Mouse (Mus musculus) myocyte (in vitro differentiated cells): ENCODE results near the gene Ttll11. TPM values are rescaled to one million over a fixed set of nuclear protein-coding genes. Genes with fewer than 3 reads are reported as not detected.

Experiments used
- H3K27me3 ChIP-seq: one replicate; pipeline ENCODE4 v1.6.1; 2011; ENCODE audit not compliant: control insufficient read depth, insufficient read depth, insufficient read length
- H3K36me3 ChIP-seq: one replicate; pipeline ENCODE4 v1.6.1; 2011; ENCODE audit not compliant: control insufficient read depth, insufficient read depth
- H3K4me2 ChIP-seq: one replicate; pipeline ENCODE4 v1.6.1; 2011; ENCODE audit warnings: low read depth, control low read depth
- H3K4me3 ChIP-seq: one replicate; pipeline ENCODE4 v1.5.1; 2011; ENCODE audit warnings: mild to moderate bottlenecking, control low read depth, moderate library complexity
- H3K79me2 ChIP-seq: one replicate; pipeline ENCODE4 v1.6.1; 2011; ENCODE audit not compliant: control insufficient read depth, insufficient read depth
- H3ac ChIP-seq: one replicate; pipeline ENCODE4 v1.6.1; 2011; ENCODE audit not compliant: control insufficient read depth, insufficient read length
- CEBPB ChIP-seq: IDR thresholded peaks from 2 replicates; pipeline ENCODE4 v1.6.1; 2011; ENCODE audit warnings: mild to moderate bottlenecking, moderate library complexity; ENCODE audit not compliant: poor library complexity, insufficient read depth, severe bottlenecking
- E2F4 ChIP-seq: IDR thresholded peaks from one replicate; pipeline ENCODE4 v1.6.1; 2011; ENCODE audit warnings: mild to moderate bottlenecking, control low read depth, moderate library complexity; ENCODE audit not compliant: insufficient read depth
- MAX ChIP-seq: IDR thresholded peaks from one replicate; pipeline ENCODE4 v1.6.1; 2011; ENCODE audit warnings: low read depth, mild to moderate bottlenecking, control low read depth
- MYOD1 ChIP-seq, 3 experiments: IDR thresholded peaks; one replicate each; pipeline ENCODE4 v1.6.1; 2011; ENCODE audit warnings: control low read depth in 2 of 3, low read depth in 2 of 3, mild to moderate bottlenecking in 2 of 3, moderate library complexity in 1 of 3; ENCODE audit not compliant: insufficient read length in 2 of 3, control insufficient read depth in 1 of 3
- MYOG ChIP-seq, 3 experiments: IDR thresholded peaks; one replicate each; pipeline ENCODE4 v1.6.1; 2011; ENCODE audit warnings: control low read depth in 2 of 3, low read depth in 2 of 3, mild to moderate bottlenecking in 2 of 3; ENCODE audit not compliant: insufficient read length in 2 of 3, control insufficient read depth in 1 of 3, insufficient read depth in 1 of 3
- POLR2A ChIP-seq: IDR thresholded peaks from one replicate; pipeline ENCODE4 v1.6.1; 2011; ENCODE audit warnings: low read depth, mild to moderate bottlenecking, control low read depth, moderate library complexity; ENCODE audit not compliant: insufficient read length
- POLR2AphosphoS2 ChIP-seq: IDR thresholded peaks from one replicate; pipeline ENCODE4 v1.6.1; 2011; ENCODE audit warnings: low read depth, control low read depth; ENCODE audit not compliant: insufficient read length
- REST ChIP-seq: IDR thresholded peaks from one replicate; pipeline ENCODE4 v1.6.1; 2011; ENCODE audit warnings: mild to moderate bottlenecking, control low read depth, moderate library complexity; ENCODE audit not compliant: insufficient read depth, insufficient read length
- SRF ChIP-seq: IDR thresholded peaks from one replicate; pipeline ENCODE4 v1.6.1; 2011; ENCODE audit warnings: low read depth; ENCODE audit not compliant: control insufficient read depth, insufficient read length
- TCF12 ChIP-seq: IDR thresholded peaks from one replicate; pipeline ENCODE4 v1.6.1; 2011; ENCODE audit warnings: mild to moderate bottlenecking, control low read depth; ENCODE audit not compliant: poor library complexity, insufficient read depth, severe bottlenecking
- TCF3 ChIP-seq: IDR thresholded peaks from one replicate; pipeline ENCODE4 v1.6.1; 2011; ENCODE audit warnings: low read depth, control low read depth; ENCODE audit not compliant: insufficient read length
- USF1 ChIP-seq: IDR thresholded peaks from one replicate; pipeline ENCODE4 v1.6.1; 2011; ENCODE audit warnings: low read depth, mild to moderate bottlenecking, control low read depth, moderate library complexity
- polyA plus RNA-seq: library from polyadenylated mRNA; unstranded; fragments of >200 nt; fragmentation: generic; extraction: Trizol; gene quantifications from one replicate; pipeline ENCODE4 v1.2.1, GENCODE M21; 2012; ENCODE audit warnings: missing spikeins

Gene Ttll11
- polyA plus RNA-seq, 1 experiment: 9.8 TPM

GRCm38 (mm10) chr2:35747371-35748035 lies 232.2 kb downstream of the Ttll11 start:
- H3K4me2 ChIP-seq: no peak overlapping the region
- no peaks in the 10 kb centered on the region for H3K79me2 ChIP-seq
- H3K27me3 ChIP-seq: no peaks in the 10 kb centered on the region

DNA sequence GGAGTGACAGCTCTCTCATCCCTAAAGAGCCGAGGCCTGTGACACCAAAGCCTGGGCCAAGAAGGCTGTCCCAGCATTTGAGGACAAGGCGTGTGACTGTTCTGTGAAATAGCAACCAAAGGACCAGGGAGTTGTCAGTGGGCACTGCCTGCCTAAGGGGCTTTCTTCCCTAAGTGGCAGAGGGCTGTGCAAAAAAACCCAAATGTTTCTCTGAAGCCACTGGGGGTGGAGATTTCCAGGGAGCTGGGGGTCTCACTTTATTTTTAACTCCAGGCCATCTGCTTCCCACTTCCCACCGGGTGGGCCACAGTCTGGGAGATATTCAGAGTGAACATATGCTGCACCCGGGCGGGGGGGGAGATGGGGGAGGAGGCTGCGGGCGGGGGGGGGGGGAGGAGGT lies 233.1 kb downstream of the Ttll11 start:
- no peaks in the 10 kb centered on the region for H3K36me3 ChIP-seq
- no peak for TF ChIP-seq TCF12
- TF ChIP-seq REST: no peak
- no peaks in the 10 kb centered on the region for H3K27me3 ChIP-seq
- no peak overlapping the region for H3K4me2 ChIP-seq
- H3ac ChIP-seq: no peak overlapping the region
- no peaks in the 10 kb centered on the region for H3K79me2 ChIP-seq
- H3K4me3 ChIP-seq: no peak overlapping the region

More at GRCm38 (mm10) chr2:35747371-35748035, 232.2 kb downstream of the Ttll11 start:
- H3K4me3 ChIP-seq: no peak overlapping the region
- no peak overlapping the region for H3ac ChIP-seq
- no peaks in the 10 kb centered on the region for H3K36me3 ChIP-seq
- TF ChIP-seq MAX (no peak), POLR2A (no peak), TCF12 (no peak), MYOG (IDR thresholded peaks at IDR 0.05; ENCODE audit: control insufficient read depth in 1 of 3, insufficient read depth in 1 of 3, insufficient read length in 2 of 3, low read depth in 2 of 3) (no peak), SRF (no peak), MYOD1 (IDR thresholded peaks at IDR 0.05; ENCODE audit: control insufficient read depth in 1 of 3, insufficient read length in 2 of 3, low read depth in 2 of 3) (no peak), E2F4 (no peak), TCF3 (no peak), CEBPB (no peak), REST (no peak), USF1 (no peak), POLR2AphosphoS2 (no peak)

GRCm38 (mm10) chr2:35745876-35746275 lies 233.8 kb downstream of the Ttll11 start:
- no peaks in the 10 kb centered on the region for H3K79me2 ChIP-seq
- no peak overlapping the region for H3ac ChIP-seq
- TF ChIP-seq MAX (no peak), REST (no peak), TCF3 (no peak), POLR2A (no peak), USF1 (no peak), POLR2AphosphoS2 (no peak), E2F4 (no peak), SRF (no peak), MYOD1 (IDR thresholded peaks at IDR 0.05; ENCODE audit: control insufficient read depth in 1 of 3, insufficient read length in 2 of 3, low read depth in 2 of 3) (no peak), MYOG (IDR thresholded peaks at IDR 0.05; ENCODE audit: control insufficient read depth in 1 of 3, insufficient read depth in 1 of 3, insufficient read length in 2 of 3, low read depth in 2 of 3) (no peak), TCF12 (no peak), CEBPB (no peak)
- H3K4me2 ChIP-seq: no peak overlapping the region
- no peak overlapping the region for H3K4me3 ChIP-seq
- H3K36me3 ChIP-seq: no peaks in the 10 kb centered on the region
- H3K27me3 ChIP-seq: no peaks in the 10 kb centered on the region

- no peak overlapping the region for H3K4me2 ChIP-seq
- no peak for TF ChIP-seq CEBPB
- H3K79me2 ChIP-seq: no peaks in the 10 kb centered on the region
- H3K27me3 ChIP-seq: no peaks in the 10 kb centered on the region
- no peak overlapping the region for H3K4me3 ChIP-seq
- no peaks in the 10 kb centered on the region for H3K36me3 ChIP-seq
- H3ac ChIP-seq: no peak overlapping the region
Measured at GRCm38 (mm10) chr2:35739669-35740254, 240.0 kb downstream of the Ttll11 start.

DNA sequence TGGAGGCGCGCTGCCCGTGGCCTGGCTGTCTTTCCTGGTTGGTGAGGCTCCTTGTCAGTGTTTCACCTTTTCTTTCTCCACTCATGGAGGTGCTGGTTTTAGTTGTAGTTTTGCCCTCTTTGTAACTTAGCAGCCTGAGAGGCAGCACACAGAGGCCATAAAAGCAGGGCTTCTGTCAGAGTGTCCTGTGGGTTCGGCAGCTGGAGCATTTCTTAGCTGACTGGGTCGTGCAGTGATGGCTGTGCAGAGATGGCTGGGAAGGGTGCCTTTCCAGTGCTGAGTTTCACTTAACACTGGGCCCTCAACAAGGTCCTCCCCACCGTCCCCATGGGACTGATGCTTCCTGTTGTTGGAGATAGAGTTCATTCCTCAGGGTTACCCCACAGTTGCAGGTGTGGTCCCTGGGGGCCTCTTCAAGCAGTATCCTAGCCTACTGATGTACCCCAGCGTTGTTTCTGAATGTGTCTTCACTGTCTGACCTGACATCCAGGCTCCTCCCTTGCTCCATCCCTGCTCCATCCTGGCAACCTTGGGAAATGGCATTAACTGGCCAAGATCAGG lies 242.2 kb downstream of the Ttll11 start:
- H3K36me3 ChIP-seq: no peaks in the 10 kb centered on the region
- no peaks in the 10 kb centered on the region for H3K79me2 ChIP-seq
- H3K4me2 ChIP-seq: no peak overlapping the region
- no peak overlapping the region for H3ac ChIP-seq
- no peaks in the 10 kb centered on the region for H3K27me3 ChIP-seq
- TF ChIP-seq MYOD1 (IDR thresholded peaks at IDR 0.05; ENCODE audit: control insufficient read depth in 1 of 3, insufficient read length in 2 of 3, low read depth in 2 of 3) (no peak), TCF3 (no peak), REST (no peak), TCF12 (no peak), CEBPB (no peak), MAX (no peak)
- no peak overlapping the region for H3K4me3 ChIP-seq
